Mouse (Mus musculus) midbrain, embryonic 15.5 days (tissue): ENCODE measurements around the gene Rundc1. TPM values are rescaled to one million over a fixed set of nuclear protein-coding genes. Genes with fewer than 3 reads are reported as not detected.
"Not testable (repeated sequence)": the region's sequence is repeated elsewhere in the genome, so short reads cannot be mapped to it uniquely, and the experiment has no call there.

ENCODE experiments used
- ATAC-seq: fragments of 200-750 bp; cut with Nextera tagmentation; replicated peaks from 2 replicates; pipeline ENCODE4 v1.8.0; 2017; ENCODE audit warnings: moderate TSS enrichment
- H3K27ac ChIP-seq: fragments of 300-500 bp; sonication (generic); 2 replicates; pipeline ENCODE4 v1.5.1; 2015; ENCODE audit warnings: mild to moderate bottlenecking, inconsistent platforms
- H3K27me3 ChIP-seq: fragments of 300-500 bp; sonication (generic); replicated peaks from 2 replicates; pipeline ENCODE4 v1.6.1; 2015; ENCODE audit warnings: inconsistent platforms
- H3K36me3 ChIP-seq: fragments of 300-500 bp; sonication (generic); replicated peaks from 2 replicates; pipeline ENCODE4 v1.6.1; 2015; ENCODE audit warnings: inconsistent platforms
- H3K4me1 ChIP-seq: fragments of 300-500 bp; sonication (generic); 2 replicates; pipeline ENCODE4 v1.6.1; 2015; ENCODE audit warnings: inconsistent platforms
- H3K4me2 ChIP-seq: fragments of 300-500 bp; sonication (generic); 2 replicates; pipeline ENCODE4 v1.6.1; 2015; ENCODE audit warnings: inconsistent platforms, mild to moderate bottlenecking, moderate library complexity
- H3K4me3 ChIP-seq: fragments of 300-500 bp; sonication (generic); 2 replicates; pipeline ENCODE4 v1.5.1; 2015; ENCODE audit warnings: mild to moderate bottlenecking, inconsistent platforms
- H3K9ac ChIP-seq: fragments of 300-500 bp; sonication (generic); 2 replicates; pipeline ENCODE4 v1.6.1; 2015; ENCODE audit warnings: mild to moderate bottlenecking, inconsistent platforms
- H3K9me3 ChIP-seq: fragments of 300-500 bp; sonication (generic); 2 replicates; pipeline ENCODE4 v1.6.1; 2016; ENCODE audit warnings: inconsistent platforms
- WGBS: fragments of 180-500 bp; shearing (Covaris S2); methylation state at CpG from one replicate; pipeline ENCODE4 v1.1.7; 2015; ENCODE audit warnings: mixed read lengths; 5-methylcytosine and 5-hydroxymethylcytosine counted together
- polyA plus RNA-seq: library from polyadenylated mRNA; unstranded; fragments of >200 nt; fragmentation: Nextera tagmentation; extraction: Ambion mirVana; gene quantifications from 2 replicates; pipeline ENCODE4 v1.2.1, GENCODE M21; 2015

Gene Rundc1
- polyA plus RNA-seq, 1 experiment from 2014 or later = 31.7 TPM

GRCm38 (mm10) chr11:101470206-101470605 lies 45.3 kb downstream of the Rundc1 start:
- Histone ChIP-seq H3K4me1 (peaks cover 28% of the 10 kb centered on the region), H3K9me3 (no peaks in the 10 kb centered on the region), H3K36me3 (no peaks in the 10 kb centered on the region), H3K27ac (no peak overlapping the region), H3K27me3 (no peaks in the 10 kb centered on the region), H3K4me2 (0 out of 2 replicates have a peak overlapping the region, but pooled peaks have one; percentile 2), H3K9ac (no peak overlapping the region), H3K4me3 (no peak overlapping the region)
- 10% methylated on average over 7 of the region's 7 CpGs for WGBS
- no peak for ATAC-seq

- Histone ChIP-seq H3K27me3 (no peaks in the 10 kb centered on the region), H3K27ac (peak overlapping the region; percentile 14; the same call in 1 of the 2 replicates), H3K4me3 (no peak overlapping the region), H3K9ac (no peak overlapping the region), H3K4me2 (no peak overlapping the region), H3K9me3 (no peaks in the 10 kb centered on the region), H3K4me1 (peaks cover 20% of the 10 kb centered on the region), H3K36me3 (no peaks in the 10 kb centered on the region)
- 58% methylated on average over 3 of the region's 3 CpGs for WGBS
- no peak for ATAC-seq
Observed at GRCm38 (mm10) chr11:101471926-101472325, 47.0 kb downstream of the Rundc1 start.

GRCm38 (mm10) chr11:101472336-101472735 lies 47.5 kb downstream of the Rundc1 start:
- Histone ChIP-seq H3K4me1 (peaks cover 19% of the 10 kb centered on the region), H3K27ac (peak overlapping the region; percentile 14; the same call in 1 of the 2 replicates), H3K9me3 (no peaks in the 10 kb centered on the region), H3K9ac (no peak overlapping the region), H3K4me2 (no peak overlapping the region), H3K4me3 (no peak overlapping the region), H3K27me3 (no peaks in the 10 kb centered on the region), H3K36me3 (no peaks in the 10 kb centered on the region)
- no peak for ATAC-seq
- WGBS = 63% methylated on average over 7 of the region's 7 CpGs

GRCm38 (mm10) chr11:101473686-101474085 lies 48.8 kb downstream of the Rundc1 start:
- not testable (repeated sequence) for H3K36me3 ChIP-seq, H3K9me3 ChIP-seq, H3K27me3 ChIP-seq, ATAC-seq, H3K4me3 ChIP-seq, H3K9ac ChIP-seq, H3K27ac ChIP-seq, H3K4me2 ChIP-seq
- 88% methylated on average over 1 of the region's 1 CpGs for WGBS
- H3K4me1 ChIP-seq = peaks cover 21% of the 10 kb centered on the region

GRCm38 (mm10) chr11:101474298-101474697 lies 49.4 kb downstream of the Rundc1 start:
- Histone ChIP-seq H3K4me3 (no peak overlapping the region), H3K9me3 (no peaks in the 10 kb centered on the region), H3K4me1 (peaks cover 21% of the 10 kb centered on the region), H3K27me3 (no peaks in the 10 kb centered on the region), H3K4me2 (no peak overlapping the region), H3K9ac (no peak overlapping the region), H3K27ac (no peak overlapping the region), H3K36me3 (no peaks in the 10 kb centered on the region)
- no peak for ATAC-seq
- 62% methylated on average over 5 of the region's 5 CpGs for WGBS

- peaks cover 22% of the 10 kb centered on the region for H3K4me1 ChIP-seq
- not testable (repeated sequence) for H3K4me2 ChIP-seq, H3K36me3 ChIP-seq, H3K9ac ChIP-seq, ATAC-seq, H3K4me3 ChIP-seq, H3K9me3 ChIP-seq, H3K27ac ChIP-seq, H3K27me3 ChIP-seq
- 87% methylated on average over 4 of the region's 4 CpGs for WGBS
Observed at GRCm38 (mm10) chr11:101476361-101476760, 51.5 kb downstream of the Rundc1 start.

GRCm38 (mm10) chr11:101477194-101477551 lies 52.3 kb downstream of the Rundc1 start:
- Histone ChIP-seq H3K4me1 (peaks cover 22% of the 10 kb centered on the region), H3K9ac (no peak overlapping the region), H3K36me3 (no peaks in the 10 kb centered on the region), H3K4me2 (no peak overlapping the region), H3K27me3 (no peaks in the 10 kb centered on the region), H3K27ac (peak overlapping the region; percentile 82), H3K9me3 (no peaks in the 10 kb centered on the region), H3K4me3 (no peak overlapping the region)
- 5% methylated on average over 4 of the region's 4 CpGs for WGBS
- ATAC-seq = peak; percentile 78

GRCm38 (mm10) chr11:101477552-101478211 lies 52.8 kb downstream of the Rundc1 start:
- H3K27ac ChIP-seq = peak overlapping the region; percentile 82
- H3K27me3 ChIP-seq = no peaks in the 10 kb centered on the region
- WGBS = 18% methylated on average over 10 of the region's 10 CpGs
- no peak overlapping the region for H3K9ac ChIP-seq
- peaks cover 22% of the 10 kb centered on the region for H3K4me1 ChIP-seq
- no peak overlapping the region for H3K4me3 ChIP-seq
- H3K4me2 ChIP-seq = no peak overlapping the region
- H3K9me3 ChIP-seq = no peaks in the 10 kb centered on the region
- ATAC-seq = peak; percentile 76
- no peaks in the 10 kb centered on the region for H3K36me3 ChIP-seq

GRCm38 (mm10) chr11:101479171-101479635 lies 54.3 kb downstream of the Rundc1 start:
- H3K4me3 ChIP-seq = no peak overlapping the region
- peak overlapping the region; percentile 40 for H3K27ac ChIP-seq

GRCm38 (mm10) chr11:101480912-101481311 lies 56.0 kb downstream of the Rundc1 start:
- peaks cover 29% of the 10 kb centered on the region for H3K4me1 ChIP-seq
- H3K9ac ChIP-seq = no peak overlapping the region
- ATAC-seq = no peak

More at GRCm38 (mm10) chr11:101479171-101479635, 54.3 kb downstream of the Rundc1 start:
- Histone ChIP-seq H3K4me1 (peaks cover 29% of the 10 kb centered on the region), H3K9ac (no peak overlapping the region), H3K36me3 (no peaks in the 10 kb centered on the region), H3K4me2 (peak overlapping the region; percentile 41), H3K27me3 (no peaks in the 10 kb centered on the region), H3K9me3 (no peaks in the 10 kb centered on the region)
- 2% methylated on average over 18 of the region's 18 CpGs for WGBS
- ATAC-seq = no peak; the same call in 1 of the 2 replicates

GRCm38 (mm10) chr11:101483804-101484203 lies 58.9 kb downstream of the Rundc1 start:
- Histone ChIP-seq H3K4me2 (no peak overlapping the region), H3K27ac (peak overlapping the region; percentile 61), H3K9me3 (no peaks in the 10 kb centered on the region), H3K36me3 (no peaks in the 10 kb centered on the region), H3K4me1 (peaks cover 19% of the 10 kb centered on the region), H3K4me3 (no peak overlapping the region), H3K27me3 (no peaks in the 10 kb centered on the region), H3K9ac (no peak overlapping the region)
- ATAC-seq = no peak
- 17% methylated on average over 3 of the region's 3 CpGs for WGBS

More at GRCm38 (mm10) chr11:101480912-101481311, 56.0 kb downstream of the Rundc1 start:
- Histone ChIP-seq H3K4me2 (no peak overlapping the region), H3K36me3 (no peaks in the 10 kb centered on the region), H3K9me3 (no peaks in the 10 kb centered on the region), H3K4me3 (no peak overlapping the region), H3K27ac (no peak overlapping the region), H3K27me3 (no peaks in the 10 kb centered on the region)
- WGBS = 70% methylated on average over 6 of the region's 6 CpGs

- no peak for ATAC-seq
- Histone ChIP-seq H3K27ac (no peak overlapping the region), H3K27me3 (no peaks in the 10 kb centered on the region), H3K4me2 (no peak overlapping the region), H3K36me3 (no peaks in the 10 kb centered on the region), H3K4me1 (peaks cover 15% of the 10 kb centered on the region), H3K9ac (no peak overlapping the region), H3K9me3 (no peaks in the 10 kb centered on the region), H3K4me3 (no peak overlapping the region)
- 66% methylated on average over 6 of the region's 6 CpGs for WGBS
Observed at GRCm38 (mm10) chr11:101484245-101484644, 59.4 kb downstream of the Rundc1 start.

- no peak overlapping the region for H3K4me2 ChIP-seq
- no peak for ATAC-seq
- H3K4me3 ChIP-seq = no peak overlapping the region
- 87% methylated on average over 7 of the region's 7 CpGs for WGBS
- no peaks in the 10 kb centered on the region for H3K36me3 ChIP-seq
- H3K4me1 ChIP-seq = peaks cover 9% of the 10 kb centered on the region
- H3K27me3 ChIP-seq = no peaks in the 10 kb centered on the region
- no peak overlapping the region; the same call in 1 of the 2 replicates for H3K27ac ChIP-seq
- no peak overlapping the region for H3K9ac ChIP-seq
- H3K9me3 ChIP-seq = no peaks in the 10 kb centered on the region
Observed at GRCm38 (mm10) chr11:101484814-101485213, 59.9 kb downstream of the Rundc1 start.
